Mouse (Mus musculus) MEL (cell line): Measurements from ENCODE around the gene Zpr1.

Experiments used
- CTCF ChIP-seq, 3 experiments: IDR thresholded peaks in 2 of 3; conservative IDR thresholded peaks in 1 of 3; 2 replicates each; pipeline ENCODE4 v1.5.1; 2011 to 2012; ENCODE audit warnings: low read length in 3 of 3, low read depth in 2 of 3, mild to moderate bottlenecking in 2 of 3, improper control_type of control experiment in 1 of 3, inconsistent platforms in 1 of 3, mixed read lengths in 1 of 3, moderate library complexity in 1 of 3; ENCODE audit not compliant: control insufficient read depth in 1 of 3, insufficient read depth in 1 of 3, poor library complexity in 1 of 3, severe bottlenecking in 1 of 3
- EP300 ChIP-seq, 2 experiments: IDR thresholded peaks; 2 replicates each; pipeline ENCODE4 v1.6.1; 2011; ENCODE audit warnings: improper control_type of control experiment in 2 of 2, low read length in 2 of 2, low read depth in 1 of 2, mild to moderate bottlenecking in 1 of 2
- GATA1 ChIP-seq: IDR thresholded peaks from 2 replicates; pipeline ENCODE4 v1.6.1; 2011; ENCODE audit warnings: low read depth, low read length, improper control_type of control experiment
- HCFC1 ChIP-seq: IDR thresholded peaks from 2 replicates; pipeline ENCODE4 v1.6.1; 2012; ENCODE audit warnings: low read depth, mild to moderate bottlenecking, inconsistent platforms, low read length, improper control_type of control experiment, moderate library complexity
- MAX ChIP-seq: IDR thresholded peaks from 2 replicates; pipeline ENCODE4 v1.6.1; 2011; ENCODE audit warnings: low read length, improper control_type of control experiment
- MAZ ChIP-seq: IDR thresholded peaks from 2 replicates; pipeline ENCODE4 v1.6.1; 2012; ENCODE audit warnings: low read depth, mild to moderate bottlenecking, inconsistent platforms, low read length, improper control_type of control experiment
- MEF2A ChIP-seq: IDR thresholded peaks from 2 replicates; pipeline ENCODE4 v1.6.1; 2014; ENCODE audit warnings: low read depth, mild to moderate bottlenecking, inconsistent platforms, low read length, improper control_type of control experiment; ENCODE audit not compliant: poor library complexity, insufficient replicate concordance, severe bottlenecking; ENCODE audit errors: extremely low read depth
- MXI1 ChIP-seq: IDR thresholded peaks from 2 replicates; pipeline ENCODE4 v1.6.1; 2011; ENCODE audit warnings: mild to moderate bottlenecking, low read depth, low read length, improper control_type of control experiment
- NELFE ChIP-seq: IDR thresholded peaks from 2 replicates; pipeline ENCODE4 v1.6.1; 2011; ENCODE audit warnings: low read depth, low read length, improper control_type of control experiment
- POLR2A ChIP-seq, 2 experiments: IDR thresholded peaks; 2 replicates each; pipeline ENCODE4 v1.6.1; 2011 to 2012; ENCODE audit warnings: low read length in 2 of 2, mild to moderate bottlenecking in 2 of 2, control low read depth in 1 of 2, improper control_type of control experiment in 1 of 2, low read depth in 1 of 2, moderate library complexity in 1 of 2; ENCODE audit not compliant: control insufficient read depth in 1 of 2, insufficient read depth in 1 of 2, poor library complexity in 1 of 2
- TAL1 ChIP-seq: IDR thresholded peaks from 2 replicates; pipeline ENCODE4 v1.6.1; 2012; ENCODE audit warnings: mild to moderate bottlenecking, inconsistent platforms, low read length, moderate library complexity, mixed read lengths
- TBP ChIP-seq: IDR thresholded peaks from 2 replicates; pipeline ENCODE4 v1.8.0; 2011; ENCODE audit warnings: low read depth, low read length, improper control_type of control experiment
- USF2 ChIP-seq, 2 experiments: IDR thresholded peaks; 2 replicates each; pipeline ENCODE4 v1.6.1; 2011 to 2012; ENCODE audit warnings: improper control_type of control experiment in 2 of 2, low read length in 2 of 2, borderline replicate concordance in 1 of 2, inconsistent platforms in 1 of 2, low read depth in 1 of 2, mild to moderate bottlenecking in 1 of 2; ENCODE audit not compliant: insufficient read depth in 1 of 2
- ZC3H11A ChIP-seq: IDR thresholded peaks from 2 replicates; pipeline ENCODE4 v1.6.1; 2012; ENCODE audit warnings: low read depth, mild to moderate bottlenecking, inconsistent platforms, low read length, improper control_type of control experiment

DNA sequence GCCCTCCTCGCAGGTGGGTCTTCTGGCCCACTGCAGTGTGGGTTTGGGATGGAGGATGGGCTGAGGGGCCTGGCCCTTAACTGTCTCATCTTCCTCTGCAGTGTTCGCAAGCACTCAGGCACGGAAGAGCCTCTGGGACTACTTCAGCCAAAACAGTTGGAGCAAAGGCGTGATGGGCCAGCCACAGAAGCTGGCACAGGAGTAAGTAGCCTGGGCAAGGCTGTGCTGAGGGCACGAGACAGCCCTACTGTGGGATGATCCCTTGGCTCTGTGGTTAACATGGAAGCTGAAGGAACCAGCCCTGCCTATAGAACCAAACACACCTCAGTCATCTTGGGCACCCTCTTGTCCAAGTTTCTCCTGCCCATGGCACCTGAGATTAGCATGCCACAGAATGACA is 3.7 kb upstream of the Zpr1 start:
- TF ChIP-seq POLR2A (IDR thresholded peaks at IDR 0.05; ENCODE audit: control insufficient read depth in 1 of 2, insufficient read depth in 1 of 2, low read depth in 1 of 2, low read length in 2 of 2, poor library complexity in 1 of 2) (no peak), GATA1 (no peak), CTCF (IDR thresholded peaks at IDR 0.05 in 2 of 3, conservative IDR thresholded peaks at IDR 0.05 in 1 of 3; ENCODE audit: control insufficient read depth in 1 of 3, insufficient read depth in 1 of 3, low read depth in 2 of 3, low read length in 3 of 3, poor library complexity in 1 of 3, severe bottlenecking in 1 of 3) (no peak), TBP (no peak), MAX (no peak), EP300 (IDR thresholded peaks at IDR 0.05; ENCODE audit: low read depth in 1 of 2, low read length in 2 of 2) (no peak), MXI1 (no peak), MAZ (no peak), MEF2A (no peak), NELFE (no peak), HCFC1 (no peak), ZC3H11A (no peak), TAL1 (no peak), USF2 (IDR thresholded peaks at IDR 0.05; ENCODE audit: borderline replicate concordance in 1 of 2, insufficient read depth in 1 of 2, low read depth in 1 of 2, low read length in 2 of 2) (no peak)
